Mouse (Mus musculus) intestine, embryonic 14.5 days (tissue): ENCODE data around the gene Zfp526. TPM values are rescaled to one million over a fixed set of nuclear protein-coding genes. Genes with fewer than 3 reads are reported as not detected.
A peak's percentile ranks its signal among the peaks of the same experiment; 100 is the strongest.

ENCODE experiments used
- ATAC-seq: fragments of 200-750 bp; cut with Nextera tagmentation; replicated peaks from 2 replicates; pipeline ENCODE4 v1.8.0; 2017; ENCODE audit warnings: low read depth, moderate number of reproducible peaks, moderate TSS enrichment, moderate library complexity; ENCODE audit not compliant: low FRiP score, low TSS enrichment
- DNase-seq: peaks from one replicate; pipeline ENCODE4 v3.0.0-alpha.2; 2018; ENCODE audit warnings: low spot score
- H3K27ac ChIP-seq: fragments of 300-500 bp; sonication (generic); 2 replicates; pipeline ENCODE4 v1.5.1; 2014; ENCODE audit warnings: low read depth, mild to moderate bottlenecking, control low read depth
- H3K27me3 ChIP-seq: fragments of 300-500 bp; sonication (generic); replicated peaks from 2 replicates; pipeline ENCODE4 v1.6.1; 2014; ENCODE audit warnings: low read length, control low read depth; ENCODE audit not compliant: control insufficient read depth, insufficient read depth
- H3K36me3 ChIP-seq: fragments of 300-500 bp; sonication (generic); 2 replicates; pipeline ENCODE4 v1.6.1; 2014; ENCODE audit warnings: low read length, control low read depth; ENCODE audit not compliant: control insufficient read depth, insufficient read depth
- H3K4me1 ChIP-seq: fragments of 300-500 bp; sonication (generic); replicated peaks from 2 replicates; pipeline ENCODE4 v1.6.1; 2014; ENCODE audit warnings: low read length, control low read depth, mixed read lengths; ENCODE audit not compliant: control insufficient read depth, insufficient read depth
- H3K4me2 ChIP-seq: fragments of 300-500 bp; sonication (generic); 2 replicates; pipeline ENCODE4 v1.6.1; 2014; ENCODE audit warnings: low read length
- H3K4me3 ChIP-seq: fragments of 300-500 bp; sonication (generic); 2 replicates; pipeline ENCODE4 v1.5.1; 2014; ENCODE audit warnings: low read depth, low read length, control low read depth, mixed read lengths
- H3K9ac ChIP-seq: fragments of 300-500 bp; sonication (generic); 2 replicates; pipeline ENCODE4 v1.6.1; 2014; ENCODE audit warnings: mild to moderate bottlenecking, low read length
- H3K9me3 ChIP-seq: fragments of 300-500 bp; sonication (generic); 2 replicates; pipeline ENCODE4 v1.6.1; 2016; ENCODE audit warnings: low read length, control low read depth; ENCODE audit not compliant: control insufficient read depth
- WGBS: fragments of 180-500 bp; shearing (Covaris S2); extraction: QIAGEN DNeasy Blood & Tissue Kit; methylation state at CpG from one replicate; pipeline ENCODE4 v1.1.7; 2014; 5-methylcytosine and 5-hydroxymethylcytosine counted together
- polyA plus RNA-seq: library from polyadenylated mRNA; unstranded; fragments of >200 nt; fragmentation: Nextera tagmentation; extraction: Ambion mirVana; gene quantifications from 2 replicates; pipeline ENCODE4 v1.2.1, GENCODE M21; 2014

Gene Zfp526
- 3.9 and 4.2 TPM in 2 replicates for polyA plus RNA-seq

DNA sequence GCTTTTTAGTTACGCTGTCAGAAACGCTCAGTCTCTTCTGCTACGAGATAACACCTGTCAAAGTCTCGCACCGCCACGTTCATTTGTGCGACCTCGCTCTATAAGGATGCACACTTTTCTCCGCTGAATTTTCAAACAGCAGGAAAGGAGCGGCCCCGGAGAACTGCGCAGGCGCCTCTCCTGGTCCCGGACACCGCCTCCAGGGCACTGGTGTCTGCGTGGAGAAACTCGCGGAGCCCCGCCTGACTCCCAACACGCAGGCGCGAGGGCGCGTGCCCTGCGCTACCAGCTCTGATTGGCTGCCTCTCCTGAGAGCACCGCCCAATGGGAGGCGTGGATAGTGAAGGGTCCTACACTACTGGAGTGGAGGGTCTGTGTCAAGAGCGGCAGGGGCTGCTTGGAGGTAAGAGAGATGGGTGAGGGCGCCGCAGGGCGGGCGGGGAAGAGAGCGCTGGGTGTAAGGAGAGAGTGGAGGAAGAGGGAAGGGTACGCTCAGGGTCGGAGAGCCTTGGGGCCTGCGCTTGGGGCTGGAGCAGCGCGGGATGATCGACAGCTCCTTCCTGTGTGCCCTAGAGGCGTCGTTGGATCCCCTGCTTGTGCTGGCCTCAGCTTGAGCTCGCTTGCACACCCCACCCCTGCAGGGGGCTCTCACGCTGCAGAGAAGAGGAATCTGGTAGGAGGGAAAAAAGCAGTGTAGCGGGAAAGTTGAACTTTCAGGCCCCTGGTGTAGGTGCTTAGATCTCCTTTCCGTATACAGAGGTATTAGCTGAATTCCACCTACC lies at the start of gene Zfp526:
Zfp526 (plus strand) TSS at position 324 of the 782 bp plus-strand sequence.
- H3K4me3 ChIP-seq: peak within 1 kb of the TSS; percentile 72
- ATAC-seq (peak; percentile 94), DNase-seq (peak; percentile 96)
- H3K27ac ChIP-seq: peak within 1 kb of the TSS; percentile 68
- H3K4me1 ChIP-seq: peaks cover 29% of the 10 kb centered on the region
- under 1% methylated on average over 42 of the region's 45 CpGs for WGBS
- peak within 1 kb of the TSS; percentile 54 for H3K9ac ChIP-seq
- H3K36me3 ChIP-seq: peaks cover 32% of the 10 kb centered on the region
- H3K4me2 ChIP-seq: peak within 1 kb of the TSS; percentile 83
- no peaks in the 10 kb centered on the region for H3K9me3 ChIP-seq
- no peaks in the 10 kb centered on the region for H3K27me3 ChIP-seq

GRCm38 (mm10) chr7:25172669-25173068 lies 48.6 kb upstream of the Zfp526 start:
- 20% methylated on average over 5 of the region's 5 CpGs for WGBS
- no peak overlapping the region for H3K9ac ChIP-seq
- ATAC-seq: no peak
- H3K9me3 ChIP-seq: no peaks in the 10 kb centered on the region
- no peaks in the 10 kb centered on the region for H3K36me3 ChIP-seq
- no peak overlapping the region for H3K4me2 ChIP-seq
- H3K4me1 ChIP-seq: no peaks in the 10 kb centered on the region
- peaks cover 25% of the 10 kb centered on the region for H3K27me3 ChIP-seq
- no peak overlapping the region for H3K4me3 ChIP-seq
- no peak for DNase-seq
- H3K27ac ChIP-seq: no peak overlapping the region

DNA sequence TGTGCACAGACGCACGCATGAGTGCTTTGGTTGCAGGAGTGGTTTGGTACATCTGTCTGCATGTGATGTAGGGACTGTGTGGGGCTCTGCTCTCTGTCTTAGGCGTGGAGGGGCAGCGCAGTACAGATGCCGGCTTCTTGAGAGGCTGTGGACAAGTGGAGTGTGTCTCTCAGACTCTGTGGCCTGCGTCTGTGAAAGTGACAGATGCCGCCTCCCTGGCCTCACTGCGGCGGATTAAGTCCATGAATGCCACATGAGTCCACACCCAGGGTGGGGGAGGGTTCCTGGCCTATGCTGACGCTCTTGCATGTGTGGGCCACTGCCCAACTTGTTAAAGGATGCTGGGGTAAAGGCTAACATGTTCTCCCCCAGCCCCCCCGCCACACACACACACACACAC lies 46.9 kb upstream of the Zfp526 start:
- ATAC-seq (no peak), DNase-seq (no peak)
- WGBS: 58% methylated on average over 11 of the region's 11 CpGs

GRCm38 (mm10) chr7:25178317-25178716 lies 42.9 kb upstream of the Zfp526 start:
- peaks cover 78% of the 10 kb centered on the region for H3K27me3 ChIP-seq
- no peaks in the 10 kb centered on the region for H3K9me3 ChIP-seq
- peak overlapping the region; percentile 86 for H3K4me2 ChIP-seq
- H3K4me1 ChIP-seq: peaks cover 9% of the 10 kb centered on the region; the same call in 1 of the 2 replicates
- peak overlapping the region; percentile 42 for H3K4me3 ChIP-seq
- no peaks in the 10 kb centered on the region for H3K36me3 ChIP-seq
- ATAC-seq (no peak), DNase-seq (no peak)
- H3K9ac ChIP-seq: no peak overlapping the region
- H3K27ac ChIP-seq: no peak overlapping the region
- WGBS: 2% methylated on average over 16 of the region's 17 CpGs

More for the DNA sequence above, 46.9 kb upstream of the Zfp526 start:
- Histone ChIP-seq H3K9me3 (no peaks in the 10 kb centered on the region), H3K27ac (no peak overlapping the region), H3K4me3 (no peak overlapping the region), H3K27me3 (peaks cover 41% of the 10 kb centered on the region), H3K9ac (no peak overlapping the region), H3K4me2 (no peak overlapping the region), H3K36me3 (no peaks in the 10 kb centered on the region), H3K4me1 (0 out of 2 replicates have a peak, but pooled peaks cover 5% of the 10 kb centered on the region)

DNA sequence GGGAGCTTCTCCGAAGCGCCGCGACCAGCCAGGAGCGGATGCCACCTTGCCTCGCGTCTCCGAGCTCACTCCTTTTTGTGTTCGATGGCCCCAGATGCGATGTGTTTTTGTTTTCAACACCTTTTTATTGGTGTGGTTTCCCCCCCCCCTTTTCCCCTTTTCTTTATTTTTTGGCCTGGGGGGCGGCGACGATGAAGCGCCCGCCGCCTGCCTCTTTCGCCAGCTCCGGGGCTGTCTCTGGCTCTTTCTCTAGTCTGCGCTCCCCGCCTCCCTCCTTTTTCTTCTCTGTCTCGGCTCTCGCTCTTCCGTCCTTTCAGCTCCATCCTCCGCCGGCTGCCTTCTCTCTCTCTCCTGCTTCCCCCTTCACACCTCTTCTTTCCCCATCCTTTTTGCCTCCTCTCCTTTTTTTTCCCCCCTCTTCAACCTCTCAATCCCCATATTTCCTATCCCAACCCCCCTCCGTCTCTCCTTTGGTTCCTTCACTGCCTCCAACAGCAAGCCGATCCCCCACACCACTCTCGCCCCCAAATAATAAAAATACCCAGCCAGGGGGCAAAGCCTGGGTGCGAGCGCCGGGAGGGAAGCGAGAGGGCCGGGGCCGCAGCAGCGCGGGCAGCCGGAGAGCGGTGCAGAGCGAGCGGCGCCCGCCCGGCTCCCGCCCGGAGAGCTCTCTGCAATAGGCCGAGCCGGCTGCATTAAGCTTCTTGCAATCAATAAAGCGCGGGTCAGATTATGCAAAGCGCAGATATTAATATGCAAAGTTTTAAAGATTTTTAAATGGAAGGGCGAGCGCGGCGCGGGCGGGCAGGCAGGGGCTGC lies 42.2 kb upstream of the Zfp526 start:
- Histone ChIP-seq H3K36me3 (no peaks in the 10 kb centered on the region), H3K4me1 (peaks cover 9% of the 10 kb centered on the region; the same call in 1 of the 2 replicates), H3K4me2 (peak overlapping the region; percentile 86), H3K4me3 (peak overlapping the region; percentile 42), H3K27ac (no peak overlapping the region), H3K27me3 (peaks cover 83% of the 10 kb centered on the region), H3K9me3 (no peaks in the 10 kb centered on the region), H3K9ac (no peak overlapping the region)
- DNase-seq: peak; percentile 66
- under 1% methylated on average over 52 of the region's 56 CpGs for WGBS
- peak; percentile 78 for ATAC-seq

DNA sequence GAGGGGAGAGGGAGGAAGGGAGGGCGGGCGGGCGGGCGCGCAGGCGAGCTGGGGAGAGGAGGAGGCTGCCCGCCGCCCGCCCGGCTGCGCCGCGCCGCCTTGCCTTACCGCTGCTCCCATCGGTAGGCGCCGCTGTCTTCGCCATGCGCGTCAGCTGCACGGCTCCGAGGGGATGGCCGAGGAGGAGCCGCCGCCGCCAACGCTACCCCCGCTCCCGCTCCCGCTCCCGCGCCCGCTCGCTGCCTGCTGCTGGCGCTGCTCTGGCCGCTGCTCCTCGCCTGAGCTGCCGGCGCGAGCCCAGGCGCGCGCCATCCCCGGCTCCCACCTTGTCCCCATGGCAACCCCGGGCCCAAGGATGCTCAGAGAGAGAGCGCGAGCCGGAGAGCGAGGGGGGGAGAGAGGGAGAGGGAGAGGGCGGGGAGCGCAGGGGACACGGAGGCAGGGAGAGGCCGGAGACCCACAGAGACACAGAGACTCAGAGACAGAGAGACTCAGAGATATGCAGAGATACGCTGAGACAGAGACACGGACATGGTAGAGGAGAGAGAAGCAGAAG lies 41.5 kb upstream of the Zfp526 start, which contains the start of gene Pou2f2:
Pou2f2 (minus strand) TSS at position 121 of the 556 bp plus-strand sequence.
- H3K9ac ChIP-seq: no peak within 1 kb of the TSS

GRCm38 (mm10) chr7:25180512-25180911 lies 40.7 kb upstream of the Zfp526 start:
- Histone ChIP-seq H3K4me1 (peaks cover 9% of the 10 kb centered on the region; the same call in 1 of the 2 replicates), H3K4me2 (no peak overlapping the region), H3K4me3 (no peak overlapping the region), H3K27ac (no peak overlapping the region), H3K9me3 (no peaks in the 10 kb centered on the region), H3K36me3 (no peaks in the 10 kb centered on the region), H3K9ac (no peak overlapping the region), H3K27me3 (peaks cover 86% of the 10 kb centered on the region)
- WGBS: 5% methylated on average over 6 of the region's 6 CpGs
- ATAC-seq: no peak
- DNase-seq: no peak

More for the DNA sequence above, 41.5 kb upstream of the Zfp526 start, which contains the start of gene Pou2f2:
- Histone ChIP-seq H3K36me3 (no peaks in the 10 kb centered on the region), H3K4me3 (peak within 1 kb of the TSS; percentile 42), H3K9me3 (no peaks in the 10 kb centered on the region), H3K4me1 (peaks cover 9% of the 10 kb centered on the region; the same call in 1 of the 2 replicates), H3K27me3 (peaks cover 90% of the 10 kb centered on the region), H3K4me2 (peak within 1 kb of the TSS; percentile 86), H3K27ac (no peak within 1 kb of the TSS)
- DNase-seq (peak; percentile 86), ATAC-seq (peak; percentile 87)
- WGBS: under 1% methylated on average over 50 of the region's 56 CpGs

- no peak overlapping the region for H3K4me3 ChIP-seq
- H3K27me3 ChIP-seq: peaks cover 78% of the 10 kb centered on the region
- peaks cover 9% of the 10 kb centered on the region; the same call in 1 of the 2 replicates for H3K4me1 ChIP-seq
- H3K4me2 ChIP-seq: 0 out of 2 replicates have a peak overlapping the region, but pooled peaks have one; percentile 8
- no peak overlapping the region for H3K27ac ChIP-seq
- H3K9ac ChIP-seq: no peak overlapping the region
- no peaks in the 10 kb centered on the region for H3K36me3 ChIP-seq
- H3K9me3 ChIP-seq: no peaks in the 10 kb centered on the region
- peak; percentile 67 for DNase-seq
- no peak for ATAC-seq
- WGBS: 2% methylated on average over 15 of the region's 15 CpGs
These were observed 39.9 kb upstream of the Zfp526 start for GRCm38 (mm10) chr7:25181331-25181790.
